Comparison of ENCODE assay signal across 19 mouse cellular contexts in genomic region chr15:62457990-62458389, GRCm38 (mm10).
DNase-seq lines count a peak whose midpoint lies in the region; ATAC-seq lines count a peak whose summit lies in the region.
"Had no signal": no experiment of that assay in that cellular context is flagged by ENCODE, and none has a peak within 500 bp of the region (broad histone marks: within the 10 kb centered on the region; RNA-seq: fewer than 3 reads in every experiment).

No protein-coding gene starts in this region.

- H3K27ac ChIP-seq in forebrain, embryonic 11.5 days (ENCODE audit: low read depth, low read length), result no peak overlapping the region
- H3K27ac ChIP-seq: embryonic facial prominence, embryonic 12.5 days; heart, embryonic 10.5 days; hindbrain, embryonic 15.5 days; midbrain, embryonic 15.5 days had no signal

- H3K4me3 ChIP-seq in forebrain, embryonic 11.5 days (ENCODE audit: low read depth, low read length), result no peak overlapping the region
- H3K4me3 ChIP-seq: embryonic facial prominence, embryonic 12.5 days; heart, embryonic 10.5 days; hindbrain, embryonic 15.5 days; midbrain, embryonic 15.5 days had no signal

- no peak overlapping the region for H3K9ac ChIP-seq in forebrain, embryonic 11.5 days (ENCODE audit: low read length)
- H3K9ac ChIP-seq: embryonic facial prominence, embryonic 12.5 days; hindbrain, embryonic 15.5 days; midbrain, embryonic 15.5 days had no signal

- H3K4me1 ChIP-seq in forebrain, embryonic 11.5 days (replicated peaks; ENCODE audit: control insufficient read depth, insufficient read depth, low read length), result no peaks in the 10 kb centered on the region; the same call in 1 of the 2 replicates
- H3K4me1 ChIP-seq: embryonic facial prominence, embryonic 12.5 days had no signal

- H3K36me3 ChIP-seq in forebrain, embryonic 11.5 days (ENCODE audit: control insufficient read depth, insufficient read depth, low read length), result no peaks in the 10 kb centered on the region
- H3K36me3 ChIP-seq: embryonic facial prominence, embryonic 12.5 days; heart, embryonic 10.5 days; hindbrain, embryonic 15.5 days; midbrain, embryonic 15.5 days had no signal

- intact Hi-C loops in left cerebral cortex, postnatal 36 days (cut with DNase I), result no loop called here

- ATAC-seq in forebrain, embryonic 11.5 days (replicated peaks; ENCODE audit: low FRiP score), result no peak
- ATAC-seq: midbrain, embryonic 15.5 days had no signal

- no peaks in the 10 kb centered on the region for H3K9me3 ChIP-seq in forebrain, embryonic 11.5 days (ENCODE audit: control insufficient read depth, low read length)
- H3K9me3 ChIP-seq: embryonic facial prominence, embryonic 12.5 days; heart, embryonic 10.5 days; hindbrain, embryonic 15.5 days; midbrain, embryonic 15.5 days had no signal

- no peak overlapping the region for H3K4me2 ChIP-seq in forebrain, embryonic 11.5 days (ENCODE audit: low read depth, low read length, severe bottlenecking)
- H3K4me2 ChIP-seq: embryonic facial prominence, embryonic 12.5 days; hindbrain, embryonic 15.5 days; midbrain, embryonic 15.5 days had no signal

- WGBS in forebrain, embryonic 11.5 days, result 53% methylated on average over 2 of the region's 2 CpGs

- peak; percentile 28 for DNase-seq in 3T3-L1 (ENCODE audit: low read depth, low spot score)
- peak; percentile 50 for DNase-seq in CD4-positive helper T cell, adult 2 months (ENCODE audit: low read depth, low spot score)
- DNase-seq in embryo, embryonic 10.5 days (ENCODE audit: low spot score), result peak; percentile 29
- peak; percentile 15 to 40 for DNase-seq in thymus, adult 18-20 months
- no peak for DNase-seq in forebrain, embryonic 11.5 days (ENCODE audit: low spot score)
- no peak for DNase-seq in left cerebral cortex, postnatal 36 days (ENCODE audit: low spot score in 2 of 2)
- DNase-seq in right cerebral cortex, adult 2 months (ENCODE audit: low spot score in 2 of 2), result no peak
- DNase-seq in neural tube, embryonic 10.5 days (ENCODE audit: extremely low spot score, low spot score), result no peak
- DNase-seq: adrenal gland, adult 8-10 months; cerebellum, adult 9-10 months; gastrocnemius, postnatal 14 days; heart, postnatal 14 days; kidney, adult 11 months; layer of hippocampus, adult 9-11 months; lung, adult 2 months had no signal

- no peaks in the 10 kb centered on the region for H3K27me3 ChIP-seq in forebrain, embryonic 11.5 days (ENCODE audit: control insufficient read depth, insufficient read depth, low read length)
- H3K27me3 ChIP-seq: embryonic facial prominence, embryonic 12.5 days; hindbrain, embryonic 15.5 days; midbrain, embryonic 15.5 days had no signal

Comparison
In these comparisons a context has a peak if more than half of its experiments do, and no peak if none do; other contexts are left out.
1. DNase-seq: peak in 3T3-L1 (single experiment), CD4-positive helper T cell, adult 2 months (single experiment), embryo, embryonic 10.5 days (single experiment) and thymus, adult 18-20 months (2 of 2); none in forebrain, embryonic 11.5 days (single experiment), left cerebral cortex, postnatal 36 days (0 of 2), right cerebral cortex, adult 2 months (0 of 2) and neural tube, embryonic 10.5 days (single experiment).